In the genomic region with DNA sequence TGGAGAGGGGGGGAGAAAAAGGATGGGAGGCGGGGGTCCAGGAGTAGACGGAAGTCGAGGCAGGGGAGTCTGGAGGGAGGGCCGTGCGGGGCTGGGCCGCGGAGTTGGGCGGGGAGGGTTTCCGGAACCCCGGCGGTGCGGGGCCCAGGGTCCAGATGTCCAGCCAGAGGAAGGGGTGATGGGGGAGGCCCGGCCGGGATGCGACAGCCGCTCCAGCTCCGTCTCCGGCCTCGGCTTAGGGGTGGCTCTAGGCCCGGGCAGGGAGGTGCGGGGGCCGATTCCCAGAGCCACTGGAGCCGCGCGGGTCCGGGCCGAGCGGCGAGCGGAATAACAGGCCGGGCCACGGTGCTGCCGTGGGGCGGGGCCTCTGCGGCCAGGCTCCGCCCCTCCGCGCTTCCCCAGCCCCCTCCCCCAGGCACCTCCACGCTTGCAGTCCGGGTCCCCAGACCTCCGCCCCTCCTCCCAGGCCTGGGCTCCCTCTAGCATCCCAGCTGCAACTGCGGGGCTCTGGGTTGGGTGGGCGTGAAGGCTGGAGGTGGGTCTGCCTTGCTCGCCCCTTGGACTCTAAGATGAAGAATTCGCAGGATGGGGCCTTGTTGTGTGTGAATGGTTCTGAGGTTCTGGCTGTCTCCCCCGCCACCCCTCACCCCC, we compare ENCODE assay signal across 7 mouse cellular contexts. TPM values are rescaled to one million over a fixed set of nuclear protein-coding genes. Genes with fewer than 3 reads are reported as not detected.
A peak's percentile ranks its signal among the peaks of the same experiment; 100 is the strongest.
DNase-seq lines count a peak whose midpoint lies in the region; ATAC-seq and TF ChIP-seq lines count a peak whose summit lies in the region.

No protein-coding gene starts in this region.

- no peak for TF ChIP-seq EP300 in lung, postnatal 0 days (IDR thresholded peaks at IDR 0.05)

- peak overlapping the region; percentile 81 to 99 for H3K4me3 ChIP-seq in ES-E14 (ENCODE audit: insufficient read depth in 1 of 2, low read depth in 1 of 2, low read length in 2 of 2, poor library complexity in 1 of 2, severe bottlenecking in 1 of 2)
- H3K4me3 ChIP-seq in intestine, embryonic 15.5 days (replicated peaks): peak overlapping the region; percentile 69
- peak overlapping the region; percentile 54 for H3K4me3 ChIP-seq in lung, postnatal 0 days (ENCODE audit: low read depth, low read length)

- H3K4me1 ChIP-seq in ES-E14 (ENCODE audit: control insufficient read depth in 2 of 2, insufficient read depth in 2 of 2, low read length in 2 of 2, poor library complexity in 1 of 2): peaks cover 2 to 32% of the 10 kb centered on the region in 2 experiments; a peak in 3 of 4 replicates
- peaks cover 33% of the 10 kb centered on the region for H3K4me1 ChIP-seq in intestine, embryonic 15.5 days (replicated peaks)
- H3K4me1 ChIP-seq in lung, postnatal 0 days (ENCODE audit: insufficient read depth, low read depth, low read length): peaks cover 15% of the 10 kb centered on the region; the same call in 1 of the 2 replicates

- 0 out of 2 replicates have a peak overlapping the region, but pooled peaks have one; percentile 29 for H3K27ac ChIP-seq in ES-E14 (ENCODE audit: insufficient read depth, low read depth, low read length, poor library complexity, severe bottlenecking)
- peak overlapping the region; percentile 84 for H3K27ac ChIP-seq in intestine, embryonic 15.5 days
- H3K27ac ChIP-seq in lung, postnatal 0 days (ENCODE audit: low read length): peak overlapping the region; percentile 85

- peak overlapping the region; percentile 90 for H3K9ac ChIP-seq in ES-E14 (ENCODE audit: insufficient read depth, low read depth, low read length, poor library complexity, severe bottlenecking)
- peak overlapping the region; percentile 78 for H3K9ac ChIP-seq in intestine, embryonic 15.5 days
- H3K9ac ChIP-seq in lung, postnatal 0 days (replicated peaks; ENCODE audit: low read depth): peak overlapping the region; percentile 48

- in situ Hi-C loops in ES-E14 (cut with MboI; ENCODE audit: low sequenced_read_pairs in 2 of 2, unreplicated experiment in 2 of 2): no loop called here

- peaks cover 20% of the 10 kb centered on the region; the same call in 1 of the 2 replicates for H3K36me3 ChIP-seq in ES-E14 (ENCODE audit: control insufficient read depth, insufficient read depth, low read length, poor library complexity, severe bottlenecking)
- peaks cover 4% of the 10 kb centered on the region for H3K36me3 ChIP-seq in intestine, embryonic 15.5 days
- no peaks in the 10 kb centered on the region for H3K36me3 ChIP-seq in lung, postnatal 0 days (ENCODE audit: insufficient read depth, low read length)

- DNase-seq in CD4-positive helper T cell, adult 2 months (ENCODE audit: low read depth, low spot score): peak; percentile 59
- no peak for DNase-seq in ES-E14 (ENCODE audit: low read depth, low spot score)
- DNase-seq in cerebellum, postnatal 25 days: peak; percentile 81 to 88
- peak; percentile 33 to 47 for DNase-seq in gastrocnemius, adult 8-10 months (ENCODE audit: low spot score in 2 of 2)
- peak; percentile 61 for DNase-seq in lung, postnatal 0 days (ENCODE audit: low spot score)
- DNase-seq in skeletal muscle tissue, adult 2 months (ENCODE audit: low read depth, low spot score): peak; percentile 44

- H3K4me2 ChIP-seq in intestine, embryonic 15.5 days (replicated peaks): peak overlapping the region; percentile 91
- H3K4me2 ChIP-seq in lung, postnatal 0 days (replicated peaks; ENCODE audit: low read depth, low read length): peak overlapping the region; percentile 82

- ATAC-seq in intestine, embryonic 15.5 days: peak; percentile 81
- peak; percentile 71 for ATAC-seq in lung, postnatal 0 days

- H3K27me3 ChIP-seq in intestine, embryonic 15.5 days (replicated peaks): no peaks in the 10 kb centered on the region; the same call in 1 of the 2 replicates
- H3K27me3 ChIP-seq in lung, postnatal 0 days (replicated peaks; ENCODE audit: insufficient read depth, low read length): peaks cover 5% of the 10 kb centered on the region; the same call in 1 of the 2 replicates

- no peaks in the 10 kb centered on the region for H3K9me3 ChIP-seq in ES-E14 (ENCODE audit: control insufficient read depth, insufficient read depth, low read depth, low read length)
- H3K9me3 ChIP-seq in intestine, embryonic 15.5 days: no peaks in the 10 kb centered on the region
- no peaks in the 10 kb centered on the region for H3K9me3 ChIP-seq in lung, postnatal 0 days (ENCODE audit: low read length)

- no peak for TF ChIP-seq CTCF in lung, postnatal 0 days (IDR thresholded peaks at IDR 0.05)

- whole genome bisulfite sequencing in intestine, embryonic 15.5 days: under 1% methylated on average over 45 of the region's 46 CpGs
- under 1% methylated on average over 41 of the region's 46 CpGs for WGBS in lung, postnatal 0 days

TF ChIP-seq in ES-E14, 5 proteins besides CTCF, POLR2A, EP300 and RAD21:
- TF ChIP-seq ZC3H11A (IDR thresholded peaks at IDR 0.05; ENCODE audit: borderline replicate concordance, low read depth, low read length) (no peak), MAFK (IDR thresholded peaks at IDR 0.05; ENCODE audit: insufficient read depth, low read depth, low read length) (no peak), ZNF384 (IDR thresholded peaks at IDR 0.05; ENCODE audit: low read depth, low read length) (no peak), CHD2 (IDR thresholded peaks at IDR 0.05; ENCODE audit: low read depth, low read length) (no peak), HCFC1 (IDR thresholded peaks at IDR 0.05; ENCODE audit: borderline replicate concordance, insufficient read depth, low read length) (no peak)

RNA-seq across cellular contexts. Expression of gene Arhgef25, which starts 1.3 kb away (rescaled TPM):
- 39.2 and 87.7 TPM in 2 replicates for total RNA-seq in ES-E14 (2012; rRNA removed)
- 10 to 100 TPM in 1 of 4 experiments, 1 to 10 TPM in 3; 7.1 to 12.1 (median 9.0) TPM for total RNA-seq in gastrocnemius, adult 8-10 months (2022)
- 46.8 and 50.4 TPM in 2 replicates for polyA plus RNA-seq in intestine, embryonic 15.5 days (2015; fragmentation: Nextera tagmentation; extraction: Ambion mirVana)
- 27.9 and 37.1 TPM in 2 replicates for polyA plus RNA-seq in lung, postnatal 0 days (2015; fragmentation: Nextera tagmentation; extraction: Ambion mirVana)

RNA-seq across cellular contexts. Expression of gene Dtx3, which starts 6.9 kb away (rescaled TPM):
- total RNA-seq in ES-E14 (2012; rRNA removed): 29.5 and 75.5 TPM in 2 replicates
- total RNA-seq in gastrocnemius, adult 8-10 months (2022): 10 to 100 TPM; 22.1 to 27.1 (median 23.2) TPM
- polyA plus RNA-seq in intestine, embryonic 15.5 days (2015; fragmentation: Nextera tagmentation; extraction: Ambion mirVana): 70.6 and 75.4 TPM in 2 replicates
- polyA plus RNA-seq in lung, postnatal 0 days (2015; fragmentation: Nextera tagmentation; extraction: Ambion mirVana): 47.5 and 47.8 TPM in 2 replicates

RNA-seq across cellular contexts. Expression of gene Slc26a10, which starts 8.1 kb away (rescaled TPM):
- 7.4 and 12.2 TPM in 2 replicates for total RNA-seq in ES-E14 (2012; rRNA removed)
- 1 to 10 TPM; 1.8 to 4.1 (median 2.7) TPM for total RNA-seq in gastrocnemius, adult 8-10 months (2022)
- 0.98 and 1.1 TPM in 2 replicates for polyA plus RNA-seq in intestine, embryonic 15.5 days (2015; fragmentation: Nextera tagmentation; extraction: Ambion mirVana)
- polyA plus RNA-seq in lung, postnatal 0 days (2015; fragmentation: Nextera tagmentation; extraction: Ambion mirVana): 1.0 and 1.1 TPM in 2 replicates

RNA-seq across cellular contexts. Expression of gene Pip4k2c, which starts 22.8 kb away (rescaled TPM):
- 41.7 and 47.4 TPM in 2 replicates for total RNA-seq in ES-E14 (2012; rRNA removed)
- 1 to 10 TPM; 7.6 to 8.8 (median 8.4) TPM for total RNA-seq in gastrocnemius, adult 8-10 months (2022)
- polyA plus RNA-seq in intestine, embryonic 15.5 days (2015; fragmentation: Nextera tagmentation; extraction: Ambion mirVana): 33.7 and 35.0 TPM in 2 replicates
- 31.0 and 35.1 TPM in 2 replicates for polyA plus RNA-seq in lung, postnatal 0 days (2015; fragmentation: Nextera tagmentation; extraction: Ambion mirVana)

RNA-seq across cellular contexts. Expression of gene B4galnt1, which starts 23.6 kb away (rescaled TPM):
- total RNA-seq in ES-E14 (2012; rRNA removed): 4.5 and 8.6 TPM in 2 replicates
- under 1 TPM; 0.29 to 0.70 (median 0.38) TPM for total RNA-seq in gastrocnemius, adult 8-10 months (2022)
- 52.5 and 55.2 TPM in 2 replicates for polyA plus RNA-seq in intestine, embryonic 15.5 days (2015; fragmentation: Nextera tagmentation; extraction: Ambion mirVana)
- polyA plus RNA-seq in lung, postnatal 0 days (2015; fragmentation: Nextera tagmentation; extraction: Ambion mirVana): 9.1 and 9.6 TPM in 2 replicates

Comparison
In these comparisons a context has a peak if more than half of its experiments do, and no peak if none do; other contexts are left out.
1. H3K27ac ChIP-seq: peak in every context shown above with its lines; median percentile 85 in lung, postnatal 0 days; 84 in intestine, embryonic 15.5 days; 29 in ES-E14.